Mouse (Mus musculus): ENCODE data around the gene Tnr. TPM values are rescaled to one million over a fixed set of nuclear protein-coding genes. Genes with fewer than 3 reads are reported as not detected.

The Tnr gene
- polyA plus RNA-seq, 1 experiment from 2014 or later = 1.4 TPM

- peak; percentile 83 for ATAC-seq (ENCODE audit: low FRiP score)
- Histone ChIP-seq H3K27ac (peak overlapping the region; percentile 30; the same call in 1 of the 2 replicates), H3K36me3 (no peaks in the 10 kb centered on the region)
Observed at GRCm38 (mm10) chr1:159686476-159687231, 163.1 kb downstream of the Tnr start.

GRCm38 (mm10) chr1:159696717-159697116 is 173.1 kb downstream of the Tnr start:
- no peaks in the 10 kb centered on the region for H3K27me3 ChIP-seq
- H3K27ac ChIP-seq = no peak overlapping the region
- no peak overlapping the region for H3K4me2 ChIP-seq (replicated peaks)
- H3K9me3 ChIP-seq (replicated peaks) = no peaks in the 10 kb centered on the region
- WGBS = 61% methylated on average over 4 of the region's 4 CpGs
- no peak for ATAC-seq (ENCODE audit: low FRiP score)
- H3K36me3 ChIP-seq = no peaks in the 10 kb centered on the region
- no peaks in the 10 kb centered on the region for H3K4me1 ChIP-seq
- H3K9ac ChIP-seq = no peak overlapping the region
- H3K4me3 ChIP-seq = no peak overlapping the region

More at GRCm38 (mm10) chr1:159686476-159687231, 163.1 kb downstream of the Tnr start:
- H3K4me1 ChIP-seq = peaks cover 25% of the 10 kb centered on the region
- H3K27me3 ChIP-seq = no peaks in the 10 kb centered on the region
- H3K9ac ChIP-seq = no peak overlapping the region
- no peak overlapping the region for H3K4me3 ChIP-seq
- H3K4me2 ChIP-seq (replicated peaks) = no peak overlapping the region
- 58% methylated on average over 9 of the region's 9 CpGs for WGBS
- no peaks in the 10 kb centered on the region for H3K9me3 ChIP-seq (replicated peaks)

- H3K27ac ChIP-seq = no peak overlapping the region
- no peak overlapping the region for H3K9ac ChIP-seq
- no peaks in the 10 kb centered on the region for H3K36me3 ChIP-seq
- H3K4me2 ChIP-seq (replicated peaks) = no peak overlapping the region
- H3K4me1 ChIP-seq = no peaks in the 10 kb centered on the region
- H3K4me3 ChIP-seq = no peak overlapping the region
- no peaks in the 10 kb centered on the region for H3K9me3 ChIP-seq (replicated peaks)
- no peak for ATAC-seq (ENCODE audit: low FRiP score)
- WGBS = 81% methylated on average over 5 of the region's 9 CpGs
- H3K27me3 ChIP-seq = no peaks in the 10 kb centered on the region
Observed at GRCm38 (mm10) chr1:159702038-159702437, 178.5 kb downstream of the Tnr start.

- no peak overlapping the region for H3K9ac ChIP-seq
- 89% methylated on average over 3 of the region's 3 CpGs for WGBS
- no peaks in the 10 kb centered on the region for H3K4me1 ChIP-seq
- no peaks in the 10 kb centered on the region for H3K9me3 ChIP-seq (replicated peaks)
- H3K36me3 ChIP-seq = no peaks in the 10 kb centered on the region
- no peak overlapping the region for H3K4me3 ChIP-seq
- ATAC-seq (ENCODE audit: low FRiP score) = no peak
- no peak overlapping the region for H3K4me2 ChIP-seq (replicated peaks)
- H3K27me3 ChIP-seq = no peaks in the 10 kb centered on the region
- H3K27ac ChIP-seq = no peak overlapping the region
Observed at GRCm38 (mm10) chr1:159704925-159705324, 181.4 kb downstream of the Tnr start.

GRCm38 (mm10) chr1:159716301-159716700 is 192.7 kb downstream of the Tnr start:
- Histone ChIP-seq H3K4me3 (no peak overlapping the region), H3K27me3 (no peaks in the 10 kb centered on the region), H3K9ac (no peak overlapping the region), H3K9me3 (replicated peaks) (no peaks in the 10 kb centered on the region), H3K4me1 (no peaks in the 10 kb centered on the region), H3K27ac (no peak overlapping the region), H3K36me3 (no peaks in the 10 kb centered on the region), H3K4me2 (replicated peaks) (no peak overlapping the region)
- WGBS = 94% methylated on average over 1 of the region's 1 CpGs
- ATAC-seq (ENCODE audit: low FRiP score) = no peak

DNA sequence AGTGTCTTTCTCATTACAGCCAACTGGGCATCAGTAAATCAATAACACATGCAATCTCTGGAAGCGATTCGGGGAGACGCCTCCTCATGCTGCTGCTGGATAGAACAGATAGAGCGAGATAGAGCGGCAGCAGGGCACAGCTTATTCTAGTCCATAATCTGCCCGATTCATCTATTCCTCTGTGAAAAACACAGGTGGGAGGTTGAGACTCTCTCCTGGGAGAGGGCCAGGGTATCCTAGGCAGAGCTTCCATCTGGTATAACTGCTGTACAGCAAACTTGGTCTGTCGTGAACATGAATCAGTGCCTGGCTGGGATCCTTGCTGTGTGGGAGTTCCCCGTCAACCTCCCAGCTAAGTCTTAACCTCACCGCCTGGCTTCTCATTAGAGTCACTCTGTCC is 193.4 kb downstream of the Tnr start:
- no peak overlapping the region for H3K9ac ChIP-seq
- H3K4me3 ChIP-seq = no peak overlapping the region
- H3K36me3 ChIP-seq = no peaks in the 10 kb centered on the region
- H3K4me1 ChIP-seq = no peaks in the 10 kb centered on the region
- H3K4me2 ChIP-seq (replicated peaks) = no peak overlapping the region
- no peaks in the 10 kb centered on the region for H3K9me3 ChIP-seq (replicated peaks)
- no peak overlapping the region for H3K27ac ChIP-seq
- 81% methylated on average over 9 of the region's 9 CpGs for WGBS
- no peaks in the 10 kb centered on the region for H3K27me3 ChIP-seq
- ATAC-seq (ENCODE audit: low FRiP score) = no peak

DNA sequence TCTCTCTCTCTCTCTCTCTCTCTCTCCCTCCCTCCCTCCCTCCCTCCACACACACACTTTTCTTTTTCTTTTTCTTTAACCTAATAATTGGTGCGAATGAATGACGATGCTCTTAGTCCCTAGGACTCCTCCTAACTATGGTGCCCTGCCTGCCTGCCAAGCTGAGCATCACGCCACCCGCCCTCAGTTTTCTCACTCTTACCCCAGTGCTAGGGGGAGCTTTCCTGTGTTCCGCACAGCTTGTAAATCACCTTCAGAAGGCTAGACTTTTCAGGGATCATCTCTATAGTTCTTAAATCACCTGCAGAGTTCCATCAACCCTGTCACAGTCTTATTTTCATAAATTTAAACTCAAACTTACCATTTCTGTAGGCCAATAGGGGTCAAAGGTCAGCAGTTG is 200.2 kb downstream of the Tnr start:
- Histone ChIP-seq H3K9me3 (replicated peaks) (no peaks in the 10 kb centered on the region), H3K4me2 (replicated peaks) (no peak overlapping the region), H3K4me3 (no peak overlapping the region), H3K9ac (no peak overlapping the region), H3K27ac (no peak overlapping the region), H3K4me1 (no peaks in the 10 kb centered on the region), H3K36me3 (no peaks in the 10 kb centered on the region), H3K27me3 (no peaks in the 10 kb centered on the region)
- no peak for ATAC-seq (ENCODE audit: low FRiP score)
- 93% methylated on average over 5 of the region's 5 CpGs for WGBS

GRCm38 (mm10) chr1:159729270-159729669 is 205.7 kb downstream of the Tnr start:
- H3K4me3 ChIP-seq = no peak overlapping the region
- no peaks in the 10 kb centered on the region for H3K36me3 ChIP-seq
- H3K4me1 ChIP-seq = no peaks in the 10 kb centered on the region
- no peaks in the 10 kb centered on the region for H3K9me3 ChIP-seq (replicated peaks)
- WGBS = 84% methylated on average over 6 of the region's 6 CpGs
- H3K27ac ChIP-seq = no peak overlapping the region
- no peaks in the 10 kb centered on the region for H3K27me3 ChIP-seq
- no peak overlapping the region for H3K9ac ChIP-seq
- no peak for ATAC-seq (ENCODE audit: low FRiP score)
- no peak overlapping the region for H3K4me2 ChIP-seq (replicated peaks)

DNA sequence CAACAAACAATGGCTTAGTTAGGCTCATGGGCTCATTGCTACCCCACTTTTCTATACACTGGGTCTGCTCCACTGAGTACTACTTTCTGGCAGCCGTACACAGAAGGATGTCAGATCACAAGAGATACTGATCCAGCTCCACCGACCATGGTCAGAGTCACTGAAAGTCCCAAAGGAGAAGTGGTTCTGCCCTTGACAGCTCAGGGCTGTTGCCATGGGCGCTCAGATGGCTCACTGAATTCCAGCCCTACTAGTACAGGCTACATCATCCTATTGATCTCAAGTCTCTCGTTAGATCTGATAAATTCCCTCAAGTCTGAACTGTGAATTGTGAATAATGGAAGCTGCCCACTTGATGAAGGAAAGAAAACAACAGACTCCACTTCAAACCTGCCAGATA is 207.3 kb downstream of the Tnr start:
- H3K27me3 ChIP-seq = no peaks in the 10 kb centered on the region
- no peak overlapping the region for H3K9ac ChIP-seq

GRCm38 (mm10) chr1:159735099-159735498 is 211.5 kb downstream of the Tnr start:
- no peaks in the 10 kb centered on the region for H3K4me1 ChIP-seq
- 87% methylated on average over 3 of the region's 3 CpGs for WGBS

More for the DNA sequence above, 207.3 kb downstream of the Tnr start:
- no peak overlapping the region for H3K27ac ChIP-seq
- no peaks in the 10 kb centered on the region for H3K4me1 ChIP-seq
- no peak overlapping the region for H3K4me3 ChIP-seq
- H3K36me3 ChIP-seq = no peaks in the 10 kb centered on the region
- 54% methylated on average over 4 of the region's 4 CpGs for WGBS
- no peak for ATAC-seq (ENCODE audit: low FRiP score)
- no peaks in the 10 kb centered on the region for H3K9me3 ChIP-seq (replicated peaks)
- H3K4me2 ChIP-seq (replicated peaks) = no peak overlapping the region

DNA sequence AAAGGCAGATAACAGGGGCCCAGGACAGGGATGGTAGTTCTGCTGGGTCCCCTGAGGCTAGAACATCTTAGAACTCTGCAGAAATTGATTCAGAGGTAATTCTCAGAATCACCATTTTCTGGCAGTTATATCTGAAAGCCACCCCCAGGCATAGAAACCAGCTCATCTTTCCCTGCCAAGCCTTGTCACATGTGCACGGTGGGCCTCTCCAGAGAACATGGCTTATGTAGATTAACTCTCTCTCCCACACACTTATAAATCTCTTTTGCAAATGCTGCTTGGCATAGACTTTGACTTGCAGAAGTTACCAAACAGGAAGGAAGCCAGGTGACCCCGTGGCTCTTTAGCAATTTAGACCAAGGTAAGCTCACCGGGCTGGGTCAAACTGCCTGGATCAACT is 215.9 kb downstream of the Tnr start:
- ATAC-seq (ENCODE audit: low FRiP score) = no peak
- H3K27ac ChIP-seq = no peak overlapping the region
- no peak overlapping the region for H3K4me2 ChIP-seq (replicated peaks)
- H3K9ac ChIP-seq = no peak overlapping the region
- no peaks in the 10 kb centered on the region for H3K36me3 ChIP-seq
- no peak overlapping the region for H3K4me3 ChIP-seq
- no peaks in the 10 kb centered on the region for H3K9me3 ChIP-seq (replicated peaks)
- H3K4me1 ChIP-seq = no peaks in the 10 kb centered on the region
- 69% methylated on average over 3 of the region's 3 CpGs for WGBS
- no peaks in the 10 kb centered on the region for H3K27me3 ChIP-seq

More at GRCm38 (mm10) chr1:159735099-159735498, 211.5 kb downstream of the Tnr start:
- no peaks in the 10 kb centered on the region for H3K36me3 ChIP-seq
- H3K9ac ChIP-seq = no peak overlapping the region
- H3K27me3 ChIP-seq = no peaks in the 10 kb centered on the region
- H3K4me2 ChIP-seq (replicated peaks) = no peak overlapping the region
- no peak overlapping the region for H3K4me3 ChIP-seq
- H3K27ac ChIP-seq = no peak overlapping the region
- no peaks in the 10 kb centered on the region for H3K9me3 ChIP-seq (replicated peaks)
- ATAC-seq (ENCODE audit: low FRiP score) = no peak

DNA sequence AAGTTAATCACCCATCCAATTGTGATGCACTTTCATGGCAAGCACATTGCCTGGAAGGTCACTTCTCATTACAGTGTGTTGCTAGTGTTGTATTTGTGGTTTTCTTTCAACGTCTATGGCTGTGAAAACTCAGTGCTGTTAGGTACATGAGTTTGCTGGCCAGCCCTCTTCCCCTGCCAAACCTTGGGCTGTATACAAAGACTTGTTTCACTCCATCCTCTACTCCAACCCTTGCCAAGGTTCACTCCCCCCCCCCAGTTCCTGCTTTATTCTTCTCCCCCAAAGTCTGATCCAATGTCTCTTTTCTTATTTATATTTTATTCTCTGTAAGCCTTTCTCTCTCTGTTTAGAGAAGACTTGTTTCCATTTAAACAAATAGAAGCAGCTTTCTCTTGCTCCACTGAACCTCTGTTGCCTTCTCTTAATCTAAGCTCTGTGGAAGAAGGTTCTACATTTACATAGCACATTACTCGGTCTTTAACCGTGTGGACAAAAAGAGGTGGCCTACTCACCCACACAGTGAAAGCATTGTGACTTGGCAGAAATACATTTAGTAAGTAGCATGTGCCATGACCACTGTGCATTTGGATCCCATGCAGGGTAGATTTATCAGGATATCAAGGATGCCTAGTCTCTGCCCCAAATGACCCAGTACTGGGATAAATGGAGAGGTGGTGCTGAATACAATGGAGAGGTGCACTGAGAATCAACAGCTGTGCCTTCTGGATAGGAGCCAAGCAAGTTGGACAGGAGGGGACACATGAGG is 217.9 kb downstream of the Tnr start:
- WGBS = 57% methylated on average over 3 of the region's 3 CpGs
- H3K4me1 ChIP-seq = no peaks in the 10 kb centered on the region
- no peaks in the 10 kb centered on the region for H3K36me3 ChIP-seq
- H3K27me3 ChIP-seq = no peaks in the 10 kb centered on the region
- H3K9me3 ChIP-seq (replicated peaks) = no peaks in the 10 kb centered on the region
- no peak overlapping the region for H3K4me3 ChIP-seq
- no peak for ATAC-seq (ENCODE audit: low FRiP score)
- H3K27ac ChIP-seq = no peak overlapping the region
- H3K4me2 ChIP-seq (replicated peaks) = no peak overlapping the region
- no peak overlapping the region for H3K9ac ChIP-seq

- no peak overlapping the region for H3K9ac ChIP-seq
- H3K4me1 ChIP-seq = no peaks in the 10 kb centered on the region
- H3K27me3 ChIP-seq = no peaks in the 10 kb centered on the region
- H3K4me3 ChIP-seq = no peak overlapping the region
- H3K36me3 ChIP-seq = no peaks in the 10 kb centered on the region
- no peak overlapping the region for H3K4me2 ChIP-seq (replicated peaks)
- 59% methylated on average over 3 of the region's 3 CpGs for WGBS
- H3K9me3 ChIP-seq (replicated peaks) = no peaks in the 10 kb centered on the region
- ATAC-seq (ENCODE audit: low FRiP score) = no peak
- H3K27ac ChIP-seq = no peak overlapping the region
Observed at GRCm38 (mm10) chr1:159742003-159742274, 218.4 kb downstream of the Tnr start.

All from hindbrain, embryonic 12.5 days (tissue).